Mouse (Mus musculus): ENCODE measurements at regions not wholly inside any gene's neighbourhood (a gene's known extent, or its start where the extent isn't known, plus 50 kb on each side); places are given as distances from the start of the nearest gene placed in this dataset.
A peak's percentile ranks its signal among the peaks of the same experiment; 100 is the strongest.

DNA sequence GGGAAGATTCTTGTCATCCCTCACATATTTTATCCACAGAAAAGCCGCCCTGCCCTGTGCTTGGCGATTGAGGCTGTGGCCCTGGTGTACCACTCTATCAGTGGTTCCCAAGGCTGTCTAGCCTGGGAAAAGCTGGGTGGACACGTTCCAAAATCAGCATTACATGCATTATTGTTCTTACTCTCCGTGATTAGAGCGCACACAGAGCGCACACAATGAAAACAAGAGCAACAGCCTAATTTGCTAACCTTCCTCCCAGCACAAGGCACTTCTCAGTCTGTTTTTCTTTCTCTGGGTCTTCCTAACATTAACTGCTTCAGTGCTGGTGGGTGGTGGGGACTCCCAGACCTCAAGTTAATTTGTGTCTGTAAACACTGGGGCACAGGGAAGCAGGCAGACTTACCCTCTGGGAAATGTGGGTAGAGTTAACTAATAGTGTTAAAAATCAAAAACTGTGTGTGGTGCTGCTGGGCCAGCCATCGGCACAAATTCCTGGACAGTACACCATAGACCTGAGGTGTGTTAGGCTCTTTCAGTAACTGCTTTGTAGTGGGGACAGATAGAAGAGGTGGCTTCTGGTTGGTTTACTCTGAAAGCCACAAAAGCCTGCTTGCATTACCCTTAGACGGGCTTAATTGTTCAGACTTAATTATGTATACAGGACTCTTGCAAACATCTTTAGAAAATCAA, 137.8 kb upstream of the Hey2 start:
- H3K4me1 ChIP-seq (ENCODE audit: control insufficient read depth, insufficient read depth, low read length) = peaks cover 7% of the 10 kb centered on the region; the same call in 1 of the 2 replicates
- H3K9ac ChIP-seq (ENCODE audit: low read depth, low read length) = peak overlapping the region; percentile 36
- no peaks in the 10 kb centered on the region for H3K9me3 ChIP-seq (replicated peaks; ENCODE audit: control insufficient read depth, low read length)
- peak overlapping the region; percentile 50 for H3K4me2 ChIP-seq
- H3K36me3 ChIP-seq (ENCODE audit: control insufficient read depth, insufficient read depth, low read length) = no peaks in the 10 kb centered on the region
- 8% methylated on average over 8 of the region's 8 CpGs for WGBS (ENCODE audit: insufficient replicate concordance)
- H3K27ac ChIP-seq (ENCODE audit: low read depth, low read length) = peak overlapping the region; percentile 58; the same call in 1 of the 2 replicates
- peak overlapping the region; percentile 11; the same call in 1 of the 2 replicates for H3K4me3 ChIP-seq (ENCODE audit: low read depth, low read length)
- no peaks in the 10 kb centered on the region for H3K27me3 ChIP-seq (ENCODE audit: control insufficient read depth, insufficient read depth, low read length)
- ATAC-seq (replicated peaks; ENCODE audit: insufficient number of reproducible peaks, low FRiP score, low TSS enrichment) = peak; percentile 69; the same call in 1 of the 2 replicates

DNA sequence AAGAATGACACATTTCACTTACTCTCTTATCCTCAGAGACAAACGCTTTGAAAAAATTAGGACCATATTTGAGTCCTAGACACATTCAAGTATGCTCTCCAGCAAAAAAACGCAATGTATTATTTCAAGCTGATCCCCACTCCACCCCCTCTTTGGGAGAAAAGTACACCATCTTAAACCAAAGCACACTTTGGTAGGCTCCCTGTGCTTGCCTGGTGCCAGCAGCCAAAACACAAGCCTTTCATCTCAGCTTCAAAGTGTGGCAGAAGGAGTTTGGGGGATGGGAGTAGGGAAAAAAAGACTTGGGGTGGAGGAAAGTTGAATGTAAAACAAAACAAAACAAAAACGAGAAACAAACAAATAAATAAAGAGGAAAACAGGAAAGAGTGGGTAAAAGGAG, 137.2 kb upstream of the Hey2 start:
- Histone ChIP-seq H3K9ac (ENCODE audit: low read depth, low read length) (no peak overlapping the region), H3K36me3 (ENCODE audit: control insufficient read depth, insufficient read depth, low read length) (no peaks in the 10 kb centered on the region), H3K4me1 (ENCODE audit: control insufficient read depth, insufficient read depth, low read length) (peaks cover 7% of the 10 kb centered on the region; the same call in 1 of the 2 replicates), H3K27ac (ENCODE audit: low read depth, low read length) (peak overlapping the region; percentile 51; the same call in 1 of the 2 replicates), H3K9me3 (replicated peaks; ENCODE audit: control insufficient read depth, low read length) (no peaks in the 10 kb centered on the region), H3K4me3 (ENCODE audit: low read depth, low read length) (0 out of 2 replicates have a peak overlapping the region, but pooled peaks have one; percentile 11), H3K4me2 (peak overlapping the region; percentile 50), H3K27me3 (ENCODE audit: control insufficient read depth, insufficient read depth, low read length) (no peaks in the 10 kb centered on the region)
- ATAC-seq (replicated peaks; ENCODE audit: insufficient number of reproducible peaks, low FRiP score, low TSS enrichment) = no peak
- 12% methylated on average over 3 of the region's 3 CpGs for WGBS (ENCODE audit: insufficient replicate concordance)

DNA sequence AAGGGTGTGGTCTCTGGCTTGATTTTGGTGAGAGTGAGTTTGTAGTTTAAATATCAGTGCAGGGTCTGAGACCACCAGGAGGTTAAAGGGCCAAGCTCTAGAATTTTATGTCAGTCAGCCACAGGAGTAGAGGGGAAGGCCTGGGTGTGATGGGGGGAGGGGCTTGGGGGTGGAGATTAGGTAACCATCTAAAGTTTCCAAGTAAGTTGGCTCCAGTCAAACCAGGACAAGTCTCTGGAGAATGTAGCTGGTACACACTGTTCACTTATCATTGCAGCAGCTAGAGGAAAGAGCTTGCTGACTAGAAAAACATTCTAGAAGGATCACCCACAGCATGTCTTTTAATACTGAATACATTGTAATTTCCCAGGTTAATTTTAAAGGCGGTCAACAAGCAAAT, 123.6 kb upstream of the Hey2 start:
- no peaks in the 10 kb centered on the region for H3K9me3 ChIP-seq (replicated peaks; ENCODE audit: control insufficient read depth, low read length)
- no peak overlapping the region for H3K4me3 ChIP-seq (ENCODE audit: low read depth, low read length)
- no peaks in the 10 kb centered on the region for H3K4me1 ChIP-seq (ENCODE audit: control insufficient read depth, insufficient read depth, low read length)
- 90% methylated on average over 1 of the region's 1 CpGs for WGBS (ENCODE audit: insufficient replicate concordance)
- H3K9ac ChIP-seq (ENCODE audit: low read depth, low read length) = no peak overlapping the region
- no peaks in the 10 kb centered on the region for H3K36me3 ChIP-seq (ENCODE audit: control insufficient read depth, insufficient read depth, low read length)
- no peak overlapping the region for H3K27ac ChIP-seq (ENCODE audit: low read depth, low read length)
- no peak for ATAC-seq (replicated peaks; ENCODE audit: insufficient number of reproducible peaks, low FRiP score, low TSS enrichment)
- H3K27me3 ChIP-seq (ENCODE audit: control insufficient read depth, insufficient read depth, low read length) = no peaks in the 10 kb centered on the region
- no peak overlapping the region for H3K4me2 ChIP-seq

DNA sequence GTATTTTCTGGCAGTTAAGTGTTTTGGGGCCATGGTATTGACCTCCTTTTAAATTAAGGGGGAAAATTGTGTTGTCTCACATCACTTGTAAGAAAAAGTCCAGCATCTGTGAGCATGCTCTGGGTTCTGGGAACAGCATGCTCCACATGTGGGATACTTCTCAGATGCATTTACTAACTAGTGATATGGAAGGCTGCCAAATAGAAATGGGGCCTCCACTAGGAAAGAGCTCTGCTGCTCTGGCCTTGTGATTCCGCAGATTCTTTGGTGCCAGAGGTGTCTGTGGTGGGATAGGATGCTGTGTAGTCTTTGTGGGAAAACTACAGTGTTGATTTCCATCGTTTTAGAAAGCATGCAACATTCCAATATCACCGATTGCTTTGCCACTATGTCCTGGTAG, 111.2 kb upstream of the Hey2 start:
- 0 out of 2 replicates have a peak, but pooled peaks have one; percentile 7 for ATAC-seq (replicated peaks; ENCODE audit: insufficient number of reproducible peaks, low FRiP score, low TSS enrichment)
- 53% methylated on average over 3 of the region's 3 CpGs for WGBS (ENCODE audit: insufficient replicate concordance)

DNA sequence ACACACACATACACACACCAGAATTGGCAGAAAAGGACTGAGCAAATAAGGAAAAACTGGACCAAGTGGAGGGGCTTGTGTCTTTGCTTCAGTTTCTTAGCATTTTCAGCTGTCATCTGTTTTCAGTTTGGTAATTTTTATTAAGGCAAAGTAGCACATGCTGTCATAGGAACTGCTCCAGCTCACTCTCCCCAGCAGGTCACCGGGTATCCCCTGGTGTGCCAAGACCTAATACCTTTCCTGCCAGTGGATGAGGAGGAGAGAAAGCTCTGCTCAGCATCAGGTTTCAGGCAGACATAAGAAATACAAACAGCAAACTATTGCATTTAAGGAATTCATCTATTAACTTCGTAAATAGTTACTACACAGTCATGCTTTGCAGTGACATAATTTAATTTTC, 109.8 kb upstream of the Hey2 start:
- H3K9me3 ChIP-seq (replicated peaks; ENCODE audit: control insufficient read depth, low read length) = no peaks in the 10 kb centered on the region
- H3K4me2 ChIP-seq = no peak overlapping the region
- no peak overlapping the region for H3K9ac ChIP-seq (ENCODE audit: low read depth, low read length)
- H3K36me3 ChIP-seq (ENCODE audit: control insufficient read depth, insufficient read depth, low read length) = no peaks in the 10 kb centered on the region
- no peaks in the 10 kb centered on the region for H3K27me3 ChIP-seq (ENCODE audit: control insufficient read depth, insufficient read depth, low read length)
- H3K27ac ChIP-seq (ENCODE audit: low read depth, low read length) = no peak overlapping the region
- no peak for ATAC-seq (replicated peaks; ENCODE audit: insufficient number of reproducible peaks, low FRiP score, low TSS enrichment)
- H3K4me3 ChIP-seq (ENCODE audit: low read depth, low read length) = no peak overlapping the region
- 61% methylated on average over 2 of the region's 2 CpGs for WGBS (ENCODE audit: insufficient replicate concordance)
- peaks cover 5% of the 10 kb centered on the region; the same call in 1 of the 2 replicates for H3K4me1 ChIP-seq (ENCODE audit: control insufficient read depth, insufficient read depth, low read length)

More for the DNA sequence above, 111.2 kb upstream of the Hey2 start:
- no peaks in the 10 kb centered on the region for H3K27me3 ChIP-seq (ENCODE audit: control insufficient read depth, insufficient read depth, low read length)
- H3K4me1 ChIP-seq (ENCODE audit: control insufficient read depth, insufficient read depth, low read length) = peaks cover 5% of the 10 kb centered on the region; the same call in 1 of the 2 replicates
- H3K4me3 ChIP-seq (ENCODE audit: low read depth, low read length) = no peak overlapping the region
- no peak overlapping the region for H3K9ac ChIP-seq (ENCODE audit: low read depth, low read length)
- H3K27ac ChIP-seq (ENCODE audit: low read depth, low read length) = peak overlapping the region; percentile 41; the same call in 1 of the 2 replicates
- H3K9me3 ChIP-seq (replicated peaks; ENCODE audit: control insufficient read depth, low read length) = no peaks in the 10 kb centered on the region
- no peaks in the 10 kb centered on the region for H3K36me3 ChIP-seq (ENCODE audit: control insufficient read depth, insufficient read depth, low read length)
- no peak overlapping the region for H3K4me2 ChIP-seq

DNA sequence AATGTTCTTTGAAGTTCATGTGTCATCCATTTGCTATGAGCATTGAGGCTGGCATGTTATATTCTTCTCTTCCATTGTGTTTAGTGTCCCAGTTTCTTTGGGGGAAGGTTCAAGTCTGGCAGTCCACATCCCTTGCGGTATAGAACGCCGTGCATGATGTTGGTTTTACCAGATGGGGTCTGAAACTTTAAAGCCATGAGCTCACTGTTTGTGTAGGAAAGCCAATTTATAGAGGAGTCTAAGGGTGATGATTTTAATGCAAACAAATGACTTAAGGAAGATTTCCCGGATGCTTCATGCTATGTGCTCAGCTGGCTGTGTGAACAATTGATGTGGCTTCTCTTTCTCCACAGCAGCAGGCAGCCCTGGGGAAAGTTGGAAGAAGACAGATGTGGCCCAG, 104.0 kb upstream of the Hey2 start:
- WGBS (ENCODE audit: insufficient replicate concordance) = 86% methylated on average over 4 of the region's 4 CpGs
- no peaks in the 10 kb centered on the region for H3K36me3 ChIP-seq (ENCODE audit: control insufficient read depth, insufficient read depth, low read length)
- no peak overlapping the region for H3K4me2 ChIP-seq
- no peak overlapping the region for H3K4me3 ChIP-seq (ENCODE audit: low read depth, low read length)
- ATAC-seq (replicated peaks; ENCODE audit: insufficient number of reproducible peaks, low FRiP score, low TSS enrichment) = no peak
- H3K27me3 ChIP-seq (ENCODE audit: control insufficient read depth, insufficient read depth, low read length) = no peaks in the 10 kb centered on the region
- H3K4me1 ChIP-seq (ENCODE audit: control insufficient read depth, insufficient read depth, low read length) = no peaks in the 10 kb centered on the region
- H3K9me3 ChIP-seq (replicated peaks; ENCODE audit: control insufficient read depth, low read length) = no peaks in the 10 kb centered on the region
- H3K27ac ChIP-seq (ENCODE audit: low read depth, low read length) = no peak overlapping the region
- H3K9ac ChIP-seq (ENCODE audit: low read depth, low read length) = no peak overlapping the region

DNA sequence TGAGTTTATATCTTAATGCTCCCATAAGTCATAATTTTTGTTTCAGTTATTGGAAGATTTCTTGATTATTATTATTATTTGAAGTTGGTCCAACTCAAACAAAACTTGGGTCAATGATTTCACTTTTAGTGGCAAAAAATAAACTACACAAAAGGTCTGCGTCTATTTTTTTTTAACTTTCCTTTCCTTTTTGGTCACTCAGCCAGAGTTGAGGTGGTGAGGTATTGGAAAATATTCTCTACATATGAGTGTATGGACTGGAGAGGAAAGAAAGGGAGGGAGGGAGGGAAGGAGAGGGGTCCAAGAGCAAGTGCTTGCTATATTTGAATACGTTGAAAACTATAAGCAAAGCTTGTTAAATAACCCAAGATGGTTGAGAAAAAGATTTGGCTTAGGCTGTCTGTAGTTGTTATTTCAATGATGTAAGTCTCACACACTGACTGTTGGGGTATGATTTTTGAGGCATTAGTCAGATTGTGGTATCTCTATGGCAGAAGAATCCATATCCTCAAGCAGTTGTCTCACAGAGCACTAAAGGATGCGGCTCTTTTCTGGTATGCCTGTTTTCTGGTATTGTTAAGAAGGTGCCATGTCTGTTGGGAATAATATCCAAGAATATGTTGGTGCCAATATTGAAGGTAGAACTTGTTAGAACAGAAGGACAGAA, 75.9 kb upstream of the Hey2 start:
- Histone ChIP-seq H3K4me3 (ENCODE audit: low read depth, low read length) (no peak overlapping the region), H3K4me1 (ENCODE audit: control insufficient read depth, insufficient read depth, low read length) (no peaks in the 10 kb centered on the region)

DNA sequence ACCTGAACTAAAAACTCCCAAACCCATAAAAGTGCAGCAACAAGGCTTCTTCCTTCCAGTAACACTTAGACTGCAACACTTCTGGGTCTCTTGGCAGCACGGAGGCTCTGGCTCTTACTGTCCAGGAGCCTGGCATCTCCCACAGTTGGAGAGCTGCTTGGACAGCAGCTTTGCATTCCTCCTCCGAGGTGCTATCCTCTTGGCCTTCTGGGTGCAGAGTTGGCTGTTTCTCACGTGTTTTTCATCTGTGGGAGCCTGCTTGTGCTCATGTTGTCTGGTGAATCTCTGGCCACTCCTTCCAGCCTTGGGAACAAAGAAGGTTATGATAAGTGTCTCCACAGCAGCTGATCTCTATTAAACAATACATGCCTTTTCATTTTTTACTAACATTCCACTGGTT, 51.2 kb upstream of the Hey2 start:
- H3K4me3 ChIP-seq (ENCODE audit: low read depth, low read length) = no peak overlapping the region
- H3K9ac ChIP-seq (ENCODE audit: low read depth, low read length) = no peak overlapping the region
- H3K27me3 ChIP-seq (ENCODE audit: control insufficient read depth, insufficient read depth, low read length) = no peaks in the 10 kb centered on the region
- H3K4me1 ChIP-seq (ENCODE audit: control insufficient read depth, insufficient read depth, low read length) = no peaks in the 10 kb centered on the region
- ATAC-seq (replicated peaks; ENCODE audit: insufficient number of reproducible peaks, low FRiP score, low TSS enrichment) = no peak
- 25% methylated on average over 3 of the region's 3 CpGs for WGBS (ENCODE audit: insufficient replicate concordance)
- H3K9me3 ChIP-seq (replicated peaks; ENCODE audit: control insufficient read depth, low read length) = no peaks in the 10 kb centered on the region
- H3K36me3 ChIP-seq (ENCODE audit: control insufficient read depth, insufficient read depth, low read length) = no peaks in the 10 kb centered on the region
- no peak overlapping the region for H3K27ac ChIP-seq (ENCODE audit: low read depth, low read length)
- no peak overlapping the region for H3K4me2 ChIP-seq

More for the DNA sequence above, 75.9 kb upstream of the Hey2 start:
- WGBS (ENCODE audit: insufficient replicate concordance) = 74% methylated on average over 3 of the region's 3 CpGs
- no peaks in the 10 kb centered on the region for H3K9me3 ChIP-seq (replicated peaks; ENCODE audit: control insufficient read depth, low read length)
- H3K27ac ChIP-seq (ENCODE audit: low read depth, low read length) = no peak overlapping the region
- no peaks in the 10 kb centered on the region for H3K36me3 ChIP-seq (ENCODE audit: control insufficient read depth, insufficient read depth, low read length)
- ATAC-seq (replicated peaks; ENCODE audit: insufficient number of reproducible peaks, low FRiP score, low TSS enrichment) = no peak
- no peak overlapping the region for H3K9ac ChIP-seq (ENCODE audit: low read depth, low read length)
- H3K27me3 ChIP-seq (ENCODE audit: control insufficient read depth, insufficient read depth, low read length) = no peaks in the 10 kb centered on the region
- no peak overlapping the region for H3K4me2 ChIP-seq

All from heart, embryonic 11.5 days (tissue).